Mouse (Mus musculus) cortical plate, adult 2 months (tissue): ENCODE results near the gene Chil1.

Experiments used
- CTCF ChIP-seq: fragments of 200-500 bp; IDR thresholded peaks from 2 replicates; pipeline ENCODE4 v1.5.1; 2011; ENCODE audit warnings: mild to moderate bottlenecking, control low read depth, low read length; ENCODE audit not compliant: insufficient read depth; ENCODE audit errors: extremely low read depth
- POLR2A ChIP-seq: fragments of 200-500 bp; IDR thresholded peaks from 2 replicates; pipeline ENCODE4 v1.6.1; 2011; ENCODE audit warnings: mild to moderate bottlenecking, low read length, control low read depth; ENCODE audit not compliant: insufficient read depth; ENCODE audit errors: extremely low read depth

DNA sequence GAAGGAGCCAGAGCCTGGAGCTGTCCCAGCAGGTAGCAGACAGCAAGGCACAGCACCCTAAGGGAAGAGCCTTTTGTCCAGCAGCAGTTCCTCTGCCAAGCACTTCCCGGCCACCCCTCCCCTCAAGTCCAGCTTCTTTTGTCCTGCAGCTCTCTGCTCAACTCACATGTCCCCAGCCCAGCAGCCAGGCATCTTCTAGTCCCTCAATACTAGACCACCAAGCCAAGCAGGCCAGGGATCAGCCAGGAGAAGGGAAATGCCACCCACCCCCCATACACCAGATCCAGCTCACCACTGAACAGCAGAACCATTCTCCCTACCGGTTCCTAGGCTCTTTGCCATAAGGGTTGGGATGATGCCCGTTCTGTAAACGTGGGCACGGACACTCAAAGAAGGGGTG is 37.6 kb downstream of the Chil1 start:
- TF ChIP-seq POLR2A (no peak), CTCF (no peak)
